Mouse (Mus musculus) left cerebral cortex, adult 9 months (tissue): ENCODE data around the gene BC035947.
"Not testable (repeated sequence)": the region's sequence is repeated elsewhere in the genome, so short reads cannot be mapped to it uniquely, and the experiment has no call there.

ENCODE experiments used
- DNase-seq, 2 experiments: peaks; one replicate each; pipeline ENCODE4 v3.0.0; 2022; ENCODE audit warnings: low spot score in 2 of 2

Gene BC035947

DNA sequence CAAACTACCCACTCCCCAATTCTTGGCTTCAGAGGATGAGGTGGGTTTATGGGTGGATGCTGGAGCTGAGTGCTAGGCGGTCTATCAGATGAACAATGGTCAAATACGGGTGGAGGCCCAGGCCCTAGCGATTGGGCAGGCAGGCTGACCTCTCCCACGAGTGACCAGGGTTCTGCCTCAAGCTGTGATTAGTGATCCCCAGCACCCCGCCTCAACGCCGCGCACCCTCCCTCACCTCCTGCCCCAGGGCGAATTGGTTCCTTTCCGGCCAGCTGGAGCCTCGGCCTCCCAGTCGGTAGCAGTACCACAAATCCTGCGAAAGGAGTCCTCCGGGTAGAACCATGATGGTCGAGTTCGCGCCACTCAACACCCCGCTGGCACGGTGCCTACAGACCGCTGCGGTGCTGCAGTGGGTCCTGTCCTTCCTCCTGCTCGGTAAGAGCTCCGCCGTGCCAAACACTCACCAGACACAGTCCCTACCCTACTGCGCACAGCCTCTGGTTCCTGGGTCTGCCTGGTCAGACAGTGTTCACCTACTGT, at the start of gene BC035947:
BC035947 (minus strand) TSS at position 538 of the 540 bp plus-strand sequence.
- no peak for DNase-seq

DNA sequence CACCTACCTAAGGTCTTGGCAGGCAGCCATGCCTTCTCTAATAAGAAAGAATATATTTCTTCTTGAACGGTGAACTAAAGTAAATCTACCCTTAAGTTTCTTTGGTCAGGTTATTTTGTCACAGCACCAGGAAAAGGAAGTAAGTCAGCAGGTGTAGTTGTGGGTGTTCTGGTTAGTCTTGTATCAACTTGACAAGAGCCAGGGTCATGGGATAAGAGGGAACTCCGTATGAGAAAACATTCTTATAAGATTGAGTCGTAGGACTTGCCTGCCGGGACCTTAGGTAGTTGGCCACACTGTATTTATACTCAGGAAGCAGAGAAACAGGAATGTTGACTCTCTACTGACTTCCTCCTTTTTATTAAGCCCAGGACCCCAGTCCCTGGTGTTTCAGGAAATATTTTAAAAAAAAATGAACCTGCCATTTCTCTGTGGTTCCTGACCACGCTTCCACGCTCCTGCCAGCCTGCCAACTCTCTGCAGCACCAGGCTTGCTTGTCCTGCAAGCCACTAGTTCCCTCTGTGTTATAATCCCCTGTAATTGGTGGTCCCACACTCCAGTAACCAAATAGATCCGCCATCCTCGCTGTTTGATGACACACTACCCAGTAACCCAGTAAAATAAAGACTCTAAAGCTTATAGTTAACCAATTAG, 42.2 kb upstream of the BC035947 start:
- DNase-seq, result no peak

DNA sequence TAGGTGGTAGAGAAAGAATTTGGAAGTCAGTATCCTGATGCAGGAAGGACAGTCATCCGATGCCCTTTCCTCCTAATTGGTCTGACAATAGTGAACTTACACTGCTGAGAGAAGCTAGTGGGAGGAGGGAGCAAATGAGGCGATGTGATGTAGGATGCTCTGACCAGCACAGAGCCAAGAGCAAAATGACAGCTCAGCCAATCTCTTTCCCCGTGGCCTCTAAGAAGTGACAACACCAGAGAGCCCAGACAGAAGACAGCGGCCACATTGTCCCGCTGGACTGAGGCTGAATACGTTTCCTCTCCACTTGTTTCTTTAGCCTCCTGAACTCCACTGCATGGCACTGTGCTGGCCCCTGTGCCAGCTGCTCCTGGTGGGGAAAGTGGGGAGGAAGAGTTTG, 37.0 kb upstream of the BC035947 start:
- DNase-seq, result no peak

DNA sequence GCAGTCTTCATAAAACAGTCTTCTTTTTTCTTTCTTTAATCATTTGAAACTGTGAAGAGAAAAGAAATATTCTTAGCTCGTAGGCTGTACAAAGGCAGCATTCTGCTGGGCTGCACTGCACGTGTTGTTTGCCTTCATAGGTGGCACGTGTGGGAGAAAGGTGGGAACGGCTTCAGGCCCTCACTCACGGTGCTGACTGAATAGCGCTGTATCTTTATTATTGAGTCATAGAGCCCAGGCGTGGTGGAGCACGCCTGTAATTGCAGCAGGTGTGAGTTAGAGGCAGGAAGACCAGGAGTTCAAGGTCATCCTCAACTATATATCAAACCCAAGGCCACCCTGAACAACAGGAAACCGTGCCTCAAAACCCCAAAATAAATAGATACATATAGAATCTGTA, 34.3 kb upstream of the BC035947 start:
- DNase-seq, result no peak

DNA sequence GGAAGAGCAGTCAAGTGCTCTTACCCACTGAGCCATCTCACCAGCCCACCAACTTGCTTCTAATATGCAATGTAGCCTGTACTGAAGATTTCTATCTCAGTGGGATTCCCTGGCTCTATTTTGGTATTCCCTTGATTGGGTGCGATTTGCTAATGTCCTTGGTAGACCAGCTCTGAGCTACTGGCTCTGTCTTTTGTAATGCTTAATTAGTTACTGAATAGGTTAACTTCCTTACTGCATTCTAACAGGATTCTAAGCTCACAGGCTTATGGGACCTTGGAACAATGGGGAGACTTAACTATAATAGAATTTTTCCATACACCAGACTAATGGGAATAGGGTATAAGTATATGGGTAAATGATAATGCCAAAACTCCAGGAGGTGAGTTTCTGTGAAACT, 31.7 kb upstream of the BC035947 start:
- not testable (repeated sequence) for DNase-seq

DNA sequence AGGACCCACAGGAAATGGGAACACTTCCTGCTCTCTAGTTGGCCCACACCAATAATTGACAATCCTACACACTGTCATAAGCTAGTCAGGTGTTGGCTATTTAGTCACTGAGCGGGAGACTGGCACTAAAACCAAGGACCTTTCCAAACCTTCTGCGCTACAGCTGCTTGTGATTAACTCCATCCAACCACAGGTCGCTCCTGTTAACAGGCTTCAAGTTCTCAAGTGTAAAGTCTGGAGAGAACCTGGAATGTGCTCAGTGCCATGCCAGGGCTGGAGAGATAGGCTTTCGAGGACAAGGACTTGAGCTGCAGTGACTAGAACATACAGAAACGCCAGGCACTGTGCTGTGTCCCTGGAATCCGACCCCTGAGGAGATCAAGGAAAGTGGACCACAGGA, 27.2 kb upstream of the BC035947 start:
- DNase-seq, result no peak

DNA sequence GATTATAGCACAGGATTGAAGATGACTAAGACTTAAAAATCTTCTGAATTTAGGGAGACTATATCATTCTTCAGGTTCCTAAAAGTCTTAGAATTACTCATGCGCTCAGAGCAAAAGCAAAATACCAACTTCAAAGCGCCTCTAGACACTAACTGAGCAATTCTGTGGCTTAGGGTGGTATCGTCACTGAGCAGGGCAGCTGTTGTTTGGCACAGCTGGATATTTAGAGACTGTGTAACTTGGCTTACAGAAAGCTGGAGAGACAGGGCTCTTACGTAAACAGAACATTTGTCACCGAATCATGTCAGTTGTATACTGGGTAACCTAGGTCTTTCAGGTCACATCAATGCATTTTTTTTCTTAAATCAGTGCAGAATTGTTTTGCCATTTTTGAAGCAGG, 26.4 kb upstream of the BC035947 start:
- no peak for DNase-seq

DNA sequence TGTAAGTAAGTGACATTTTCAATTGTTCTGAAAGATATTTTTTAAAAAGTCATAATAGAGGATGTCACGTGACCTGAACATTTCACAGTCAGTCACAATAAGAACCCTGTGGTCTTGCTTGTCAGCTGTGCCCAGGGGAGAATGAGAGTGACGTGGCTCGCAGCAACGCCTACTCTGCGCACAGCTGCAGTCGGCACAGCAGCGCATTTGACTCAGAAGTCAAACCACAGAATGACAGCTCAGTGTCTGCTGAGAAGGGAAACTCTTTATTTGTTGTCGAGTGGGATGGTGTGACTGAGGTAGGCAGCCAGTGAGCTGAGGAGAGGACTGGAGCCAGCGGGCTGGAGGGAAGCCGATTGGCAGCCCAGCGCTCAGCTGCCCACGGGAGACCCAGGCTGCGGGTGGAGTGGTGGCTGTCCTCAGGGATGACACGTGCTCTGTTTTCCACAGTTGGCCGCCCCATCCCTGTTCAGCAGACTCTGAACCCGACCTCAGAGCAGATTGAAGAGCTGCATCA, 25.6 kb upstream of the BC035947 start:
- DNase-seq, result peak; percentile 86 to 88

DNA sequence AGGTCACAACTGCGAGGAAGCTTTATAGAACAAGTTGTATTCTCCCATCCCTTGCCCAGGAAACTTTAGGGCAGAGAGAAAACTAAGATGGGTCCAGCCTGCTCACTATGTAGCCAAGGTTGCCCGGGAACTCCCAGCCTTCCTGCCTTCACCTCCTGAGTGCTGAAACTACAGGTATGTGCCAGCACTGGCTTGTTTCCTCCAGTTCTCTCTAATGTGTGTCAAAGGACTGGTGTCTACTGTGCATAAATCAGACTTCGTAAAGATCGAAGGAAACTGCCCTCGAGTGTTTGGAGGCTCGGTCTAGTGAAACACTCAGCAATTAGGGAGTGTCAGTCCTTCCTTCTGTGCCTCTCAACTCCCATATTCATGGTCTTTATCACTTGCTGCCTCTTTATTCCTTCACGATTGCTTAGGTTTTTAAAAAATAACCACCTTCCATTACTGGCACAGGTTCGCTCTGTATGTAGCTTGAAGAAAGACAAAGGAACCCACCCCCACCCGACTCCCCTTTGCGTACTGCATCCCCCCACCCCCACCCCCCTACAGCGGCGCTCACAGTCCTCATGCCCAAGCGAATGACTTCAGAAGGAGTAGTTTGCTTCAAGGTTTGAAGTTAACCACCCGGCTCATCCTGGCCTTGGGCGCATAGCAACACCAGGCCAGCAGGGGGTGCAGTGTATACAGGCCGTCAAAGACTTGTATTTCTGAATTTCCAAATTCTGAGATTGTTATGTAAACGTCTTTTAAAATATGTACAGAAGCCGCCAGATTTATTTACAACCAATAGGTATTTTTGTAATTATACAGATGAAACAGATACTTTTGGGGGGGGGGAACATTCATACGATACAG, 24.6 kb upstream of the BC035947 start:
- peak; percentile 40 to 92 for DNase-seq

DNA sequence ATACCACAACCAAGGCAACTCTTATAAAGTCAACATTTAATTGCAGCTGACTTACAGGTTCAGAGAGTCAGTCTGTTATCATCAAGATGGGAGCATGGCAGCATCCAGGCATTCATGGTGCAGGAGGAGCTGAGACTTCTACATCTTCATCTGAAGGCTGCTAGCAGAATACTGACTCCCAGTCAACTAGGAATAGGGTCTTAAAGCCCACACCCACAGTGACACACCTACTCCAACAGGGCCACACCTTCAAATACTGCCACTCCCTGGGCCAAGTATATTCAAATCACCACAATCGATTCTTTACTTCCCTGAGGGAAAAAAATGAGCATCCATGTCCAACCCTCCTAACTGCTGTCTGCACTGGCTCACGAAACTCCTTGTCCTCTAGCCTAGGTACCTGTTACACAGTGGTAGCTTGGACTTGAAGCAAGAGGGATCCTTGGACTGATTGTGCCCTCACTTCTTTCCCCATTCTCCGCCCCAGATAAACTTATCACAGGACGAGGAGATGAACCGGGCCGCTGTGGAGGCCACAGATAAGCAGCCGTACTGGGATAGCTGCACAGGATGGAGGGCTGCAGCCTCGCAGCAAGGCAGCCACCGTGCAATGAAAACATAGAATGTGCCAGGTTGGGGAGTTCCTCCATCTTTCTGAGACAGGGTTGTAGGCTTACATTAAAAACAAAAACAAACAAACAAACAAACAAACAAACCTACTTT, 22.6 kb upstream of the BC035947 start:
- no peak for DNase-seq

DNA sequence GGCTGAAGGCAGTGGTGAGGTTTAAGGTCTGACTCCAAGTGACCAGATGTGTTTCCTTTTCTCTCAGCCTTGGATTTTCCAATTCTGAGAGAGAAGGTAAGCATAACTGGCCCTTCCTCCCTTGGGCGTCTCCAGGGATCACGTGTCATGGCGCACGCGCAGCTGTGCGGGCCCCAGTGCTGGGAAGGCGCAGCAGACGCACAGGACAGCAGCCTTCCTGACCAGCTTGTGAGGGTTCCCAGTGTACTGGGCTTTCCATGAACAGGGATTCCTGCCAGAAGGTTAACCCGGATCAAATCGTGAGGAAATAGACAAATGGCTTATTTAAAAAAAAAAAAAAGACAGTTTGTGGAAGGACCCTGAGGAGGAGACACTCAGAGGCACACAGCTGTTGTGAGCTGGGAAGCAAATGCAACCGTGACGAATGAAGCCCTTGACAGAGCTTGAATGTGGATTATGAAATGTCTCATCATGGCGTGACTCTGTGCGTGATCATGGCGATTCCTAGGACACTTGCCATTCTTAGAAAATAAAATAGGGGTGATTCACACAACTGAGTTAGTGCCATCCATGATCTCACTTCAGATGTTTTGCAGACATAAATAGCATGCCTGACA, 20.3 kb upstream of the BC035947 start:
- DNase-seq, result peak in 1 of 2 experiments; percentile 15

DNA sequence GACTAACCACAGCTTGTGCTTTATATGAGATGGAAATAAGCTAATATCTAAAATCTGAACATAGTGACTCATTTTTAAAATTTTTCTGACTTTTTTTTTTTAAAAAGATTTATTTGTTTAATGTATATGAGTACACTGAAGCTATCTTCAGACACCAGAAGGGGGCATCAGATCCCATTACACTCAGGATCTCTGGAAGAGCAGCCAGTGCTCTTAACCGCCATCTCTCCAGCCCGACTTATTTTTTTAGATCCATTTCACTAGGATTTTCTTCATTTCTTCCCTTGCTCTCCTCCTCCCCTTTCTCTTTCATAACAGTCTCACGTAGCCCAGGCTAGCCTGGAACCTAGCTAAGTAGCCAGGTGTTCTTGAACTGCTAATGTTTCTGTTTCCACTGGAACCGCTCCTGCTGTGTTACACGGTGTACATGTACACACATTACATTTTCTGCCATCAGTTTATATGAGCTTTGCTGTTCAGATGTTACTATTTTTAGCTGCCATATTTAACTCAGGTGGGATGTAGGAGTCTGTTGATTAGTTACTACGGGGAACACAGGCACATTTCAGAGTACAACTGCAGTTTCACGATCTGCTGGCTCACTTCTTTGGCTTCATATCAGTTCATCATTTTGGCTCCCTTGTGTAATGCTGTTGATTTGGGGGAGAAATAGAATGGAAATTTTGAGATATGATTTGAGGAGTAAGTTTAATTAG, 18.7 kb upstream of the BC035947 start:
- DNase-seq, result peak in 1 of 2 experiments; percentile 5

DNA sequence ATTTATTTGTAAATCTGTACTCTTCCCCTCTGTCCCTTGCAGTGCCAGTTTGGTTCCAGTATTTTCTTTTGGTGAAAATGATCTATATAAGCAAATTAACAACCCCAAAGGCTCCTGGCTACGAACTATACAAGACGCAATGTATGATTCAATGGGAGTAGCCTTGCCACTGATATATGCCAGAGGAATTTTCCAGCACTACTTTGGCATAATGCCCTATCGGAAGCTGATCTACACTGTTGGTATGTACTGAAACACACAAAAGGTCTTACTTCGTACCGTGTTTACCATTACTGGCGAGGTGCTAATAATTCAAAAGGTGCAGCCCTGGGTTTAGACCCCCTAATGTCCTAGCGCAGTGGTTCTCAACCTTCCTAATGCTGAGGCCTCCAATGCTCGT, 17.1 kb upstream of the BC035947 start:
- DNase-seq, result no peak

DNA sequence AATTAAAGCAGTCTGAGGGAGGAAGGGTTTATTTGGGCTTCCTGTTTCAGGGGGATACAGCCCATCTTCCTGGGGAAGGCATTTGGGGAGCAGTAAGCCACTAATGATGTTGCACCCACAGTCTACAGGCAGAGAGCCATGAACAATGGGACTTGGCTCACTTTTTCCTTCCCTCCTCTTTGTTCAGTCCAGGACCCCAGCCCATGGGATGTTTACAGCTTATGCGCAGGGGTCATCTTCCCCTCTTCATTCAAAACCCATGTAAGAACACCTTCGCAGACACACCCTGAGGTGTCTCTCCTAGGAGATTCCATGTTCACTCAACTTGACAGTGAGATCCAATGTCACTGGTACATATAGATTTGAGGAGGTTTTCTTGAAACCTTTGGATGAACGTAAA, 16.4 kb upstream of the BC035947 start:
- no peak for DNase-seq

DNA sequence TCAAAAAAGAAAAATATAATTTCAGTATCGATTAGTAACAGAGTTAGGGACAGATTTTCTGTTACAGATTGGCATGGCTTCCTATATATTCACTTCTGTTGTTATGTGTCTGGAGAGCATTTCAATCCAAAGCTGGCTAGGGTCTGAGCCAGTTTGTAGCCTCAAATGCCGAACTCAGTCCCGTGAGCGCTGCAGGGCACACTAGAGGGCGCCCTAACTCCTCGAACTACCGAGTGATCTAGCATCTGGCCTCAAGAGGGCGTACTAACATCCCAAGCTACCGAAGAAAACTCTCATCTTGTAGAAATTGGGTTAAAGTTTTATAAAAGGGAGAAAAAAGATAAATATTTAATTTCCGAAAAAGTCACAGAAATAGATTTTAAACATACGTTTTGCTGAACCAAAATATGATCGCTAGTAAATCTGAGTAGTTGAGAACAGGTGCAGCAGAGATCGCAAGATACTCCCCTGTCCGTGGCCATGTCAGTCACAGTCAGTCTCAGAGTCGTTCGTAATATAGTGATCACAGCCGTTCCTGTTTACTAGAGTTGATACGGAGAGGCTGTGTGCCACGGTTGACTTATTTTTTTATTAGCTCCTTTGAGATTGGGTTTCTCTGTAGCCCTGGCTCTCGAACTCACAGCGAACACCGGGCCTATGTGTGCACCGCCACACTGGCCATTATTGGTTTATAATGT, 13.4 kb upstream of the BC035947 start:
- peak in 1 of 2 experiments; percentile 85 for DNase-seq

DNA sequence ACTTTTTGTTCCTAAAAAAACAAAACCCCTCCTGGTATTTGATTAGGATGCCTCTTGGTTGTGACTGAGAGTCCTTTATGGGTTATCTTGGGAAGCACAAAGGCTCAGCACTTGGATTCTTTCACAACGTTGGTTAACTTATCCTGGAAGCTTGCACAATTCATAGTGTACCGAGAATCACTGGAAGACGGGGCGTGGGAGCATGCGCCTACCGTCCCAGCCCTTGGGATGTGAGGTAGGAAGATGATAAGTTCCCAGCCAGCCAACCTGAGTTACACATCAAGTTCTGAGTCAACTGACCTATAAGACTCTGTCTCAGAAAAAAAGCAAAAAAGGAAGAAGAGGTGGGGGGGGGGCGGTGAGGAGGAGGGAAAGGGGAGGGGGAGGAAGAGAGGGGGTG, 6.9 kb upstream of the BC035947 start:
- DNase-seq, result no peak

DNA sequence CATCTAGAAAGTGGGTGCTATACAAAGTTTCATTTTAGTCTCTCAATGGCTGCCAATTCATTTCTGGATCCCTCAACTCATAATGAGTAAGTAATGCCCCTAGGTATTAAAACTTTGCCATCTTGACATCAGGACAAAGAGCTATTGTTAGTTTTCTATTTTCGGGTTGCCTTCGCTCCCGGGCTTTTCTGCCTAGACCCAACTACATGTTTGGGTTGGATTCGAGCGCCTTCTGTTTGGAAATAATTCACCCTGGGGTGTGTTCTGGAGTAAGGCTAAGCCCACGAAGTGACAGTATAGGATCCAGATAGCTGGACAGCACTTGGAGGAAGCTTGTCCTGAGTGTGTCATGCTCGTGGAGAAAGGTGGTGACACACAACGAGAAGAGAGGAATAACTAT, 798 bp upstream of the BC035947 start:
- DNase-seq, result no peak

DNA sequence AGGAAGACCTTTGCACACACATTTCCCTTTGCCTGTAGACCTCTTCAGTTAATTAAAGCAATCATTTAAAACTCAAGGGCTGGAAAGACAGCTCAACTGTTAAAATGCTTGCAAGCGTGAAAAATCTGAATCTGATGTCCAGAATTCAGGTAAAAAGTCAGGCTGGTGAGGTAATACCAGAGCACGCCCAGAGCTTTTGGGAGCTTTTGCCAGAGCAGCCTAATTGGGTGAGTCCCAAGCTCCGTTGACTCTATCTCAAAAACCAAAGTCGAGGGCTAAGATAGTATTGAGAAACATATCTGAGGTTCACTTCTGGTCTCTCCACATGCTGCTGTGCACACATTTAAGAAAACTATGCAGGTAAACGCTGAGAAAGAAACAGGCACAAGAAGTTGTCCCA, 1.1 kb downstream of the BC035947 start, which contains the start of gene Mogat1:
Mogat1 (plus strand) TSS at position 130 of the 400 bp plus-strand sequence.
- no peak for DNase-seq

DNA sequence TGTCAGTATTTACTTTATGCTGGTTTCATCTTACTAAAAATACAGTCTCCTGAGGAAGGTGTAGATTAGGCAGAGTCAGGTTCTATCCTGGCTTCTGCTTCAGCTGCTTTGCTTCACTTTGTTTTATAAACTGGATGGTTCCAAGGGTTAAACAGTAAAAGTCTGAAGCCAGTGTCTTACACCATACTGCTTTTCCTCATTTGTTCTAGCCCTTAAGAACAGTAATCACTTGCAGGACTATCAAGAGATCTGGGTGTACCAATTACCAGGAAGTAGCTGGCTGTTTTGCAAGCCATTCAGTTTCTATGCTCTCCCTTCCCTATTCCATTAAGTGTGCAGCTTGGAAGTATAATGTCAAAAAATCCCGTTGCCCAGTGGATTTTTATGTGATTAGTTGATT, 4.8 kb downstream of the BC035947 start:
- DNase-seq, result no peak

DNA sequence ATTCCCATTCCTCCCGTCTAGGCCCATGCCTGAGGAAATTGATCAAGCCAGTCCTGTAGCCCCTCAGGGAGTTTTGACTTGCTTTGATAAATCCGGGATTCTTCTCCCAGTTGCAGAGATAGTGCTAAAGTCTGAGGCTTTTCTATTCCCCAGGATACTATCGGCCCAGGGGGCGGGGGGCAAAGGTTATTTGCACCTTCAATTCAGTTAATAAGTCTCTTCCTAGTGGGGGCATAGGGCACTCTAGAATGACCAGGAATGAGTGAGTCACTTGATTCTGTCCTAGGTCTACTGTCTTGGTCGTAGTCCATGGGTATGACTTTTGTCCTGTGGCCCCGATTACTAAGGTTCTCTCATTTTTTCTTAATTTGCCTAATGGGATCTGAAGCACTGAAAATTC, 9.4 kb downstream of the BC035947 start:
- DNase-seq, result no peak
